Mouse (Mus musculus): ENCODE results near the gene C8a. TPM values are rescaled to one million over a fixed set of nuclear protein-coding genes. Genes with fewer than 3 reads are reported as not detected.
A peak's percentile ranks its signal among the peaks of the same experiment; 100 is the strongest.

The C8a gene
- not detected in 2 replicates for polyA plus RNA-seq (2016; fragmentation: Nextera tagmentation; extraction: Ambion mirVana)

GRCm38 (mm10) chr4:104876323-104876722, at the start of gene C8a:
C8a (minus strand) TSS chr4:104876398.
- Histone ChIP-seq H3K9ac (no peak within 1 kb of the TSS), H3K36me3 (no peaks in the 10 kb centered on the region), H3K9me3 (no peaks in the 10 kb centered on the region), H3K27me3 (no peaks in the 10 kb centered on the region), H3K4me1 (no peaks in the 10 kb centered on the region), H3K4me3 (no peak within 1 kb of the TSS), H3K27ac (no peak within 1 kb of the TSS), H3K4me2 (replicated peaks) (no peak within 1 kb of the TSS)
- no peak for ATAC-seq (ENCODE audit: insufficient number of reproducible peaks, insufficient read depth, low FRiP score, low TSS enrichment)
- 88% methylated on average over 3 of the region's 3 CpGs for WGBS

- ATAC-seq (ENCODE audit: insufficient number of reproducible peaks, insufficient read depth, low FRiP score, low TSS enrichment), result no peak
- Histone ChIP-seq H3K4me2 (replicated peaks) (no peak overlapping the region), H3K27me3 (no peaks in the 10 kb centered on the region), H3K9me3 (no peaks in the 10 kb centered on the region), H3K4me3 (no peak overlapping the region), H3K9ac (no peak overlapping the region), H3K27ac (no peak overlapping the region), H3K36me3 (no peaks in the 10 kb centered on the region), H3K4me1 (no peaks in the 10 kb centered on the region)
- WGBS, result 90% methylated on average over 5 of the region's 5 CpGs
Measured at GRCm38 (mm10) chr4:104925383-104925782, 49.2 kb upstream of the C8a start.

GRCm38 (mm10) chr4:104918017-104918416, 41.8 kb upstream of the C8a start:
- Histone ChIP-seq H3K27me3 (peaks cover 7% of the 10 kb centered on the region), H3K9me3 (no peaks in the 10 kb centered on the region), H3K4me3 (no peak overlapping the region), H3K27ac (no peak overlapping the region), H3K4me2 (replicated peaks) (no peak overlapping the region), H3K4me1 (no peaks in the 10 kb centered on the region), H3K36me3 (no peaks in the 10 kb centered on the region), H3K9ac (no peak overlapping the region)
- WGBS, result 84% methylated on average over 6 of the region's 6 CpGs
- ATAC-seq (ENCODE audit: insufficient number of reproducible peaks, insufficient read depth, low FRiP score, low TSS enrichment), result no peak

- no peak overlapping the region for H3K4me2 ChIP-seq (replicated peaks)
- H3K9ac ChIP-seq, result no peak overlapping the region
- no peaks in the 10 kb centered on the region for H3K4me1 ChIP-seq
- 60% methylated on average over 6 of the region's 6 CpGs for WGBS
- no peaks in the 10 kb centered on the region for H3K36me3 ChIP-seq
- no peak overlapping the region for H3K27ac ChIP-seq
- no peaks in the 10 kb centered on the region for H3K9me3 ChIP-seq
- ATAC-seq (ENCODE audit: insufficient number of reproducible peaks, insufficient read depth, low FRiP score, low TSS enrichment), result no peak
- no peak overlapping the region for H3K4me3 ChIP-seq
- peaks cover 10% of the 10 kb centered on the region for H3K27me3 ChIP-seq
Measured at GRCm38 (mm10) chr4:104914711-104915247, 38.6 kb upstream of the C8a start.

GRCm38 (mm10) chr4:104913291-104914129, 37.3 kb upstream of the C8a start, which contains the start of gene Fyb2:
Fyb2 (plus strand) TSS chr4:104913456.
- H3K4me2 ChIP-seq (replicated peaks), result peak within 1 kb of the TSS; percentile 37
- H3K4me1 ChIP-seq, result no peaks in the 10 kb centered on the region
- 18% methylated on average over 23 of the region's 23 CpGs for WGBS
- no peak within 1 kb of the TSS for H3K27ac ChIP-seq
- ATAC-seq (ENCODE audit: insufficient number of reproducible peaks, insufficient read depth, low FRiP score, low TSS enrichment), result no peak
- H3K27me3 ChIP-seq, result peaks cover 10% of the 10 kb centered on the region
- no peak within 1 kb of the TSS for H3K9ac ChIP-seq
- no peaks in the 10 kb centered on the region for H3K9me3 ChIP-seq
- no peaks in the 10 kb centered on the region for H3K36me3 ChIP-seq
- H3K4me3 ChIP-seq, result no peak within 1 kb of the TSS

- WGBS, result 26% methylated on average over 7 of the region's 7 CpGs
- H3K4me3 ChIP-seq, result no peak overlapping the region
- H3K4me1 ChIP-seq, result no peaks in the 10 kb centered on the region
- peaks cover 10% of the 10 kb centered on the region for H3K27me3 ChIP-seq
- no peak overlapping the region for H3K4me2 ChIP-seq (replicated peaks)
- no peaks in the 10 kb centered on the region for H3K36me3 ChIP-seq
- no peak overlapping the region for H3K27ac ChIP-seq
- H3K9me3 ChIP-seq, result no peaks in the 10 kb centered on the region
- ATAC-seq (ENCODE audit: insufficient number of reproducible peaks, insufficient read depth, low FRiP score, low TSS enrichment), result no peak
- no peak overlapping the region for H3K9ac ChIP-seq
Measured at GRCm38 (mm10) chr4:104911685-104912084, 35.5 kb upstream of the C8a start.

- H3K9ac ChIP-seq, result no peak overlapping the region
- H3K27ac ChIP-seq, result no peak overlapping the region
- H3K27me3 ChIP-seq, result no peaks in the 10 kb centered on the region
- no peak for ATAC-seq (ENCODE audit: insufficient number of reproducible peaks, insufficient read depth, low FRiP score, low TSS enrichment)
- no peaks in the 10 kb centered on the region for H3K9me3 ChIP-seq
- 86% methylated on average over 6 of the region's 6 CpGs for WGBS
- no peaks in the 10 kb centered on the region for H3K36me3 ChIP-seq
- no peak overlapping the region for H3K4me2 ChIP-seq (replicated peaks)
- H3K4me1 ChIP-seq, result no peaks in the 10 kb centered on the region
- no peak overlapping the region for H3K4me3 ChIP-seq
Measured at GRCm38 (mm10) chr4:104905049-104905448, 28.9 kb upstream of the C8a start.

GRCm38 (mm10) chr4:104902836-104903235, 26.6 kb upstream of the C8a start:
- WGBS, result 84% methylated on average over 2 of the region's 2 CpGs
- no peak overlapping the region for H3K4me2 ChIP-seq (replicated peaks)
- no peak overlapping the region for H3K9ac ChIP-seq
- ATAC-seq (ENCODE audit: insufficient number of reproducible peaks, insufficient read depth, low FRiP score, low TSS enrichment), result no peak
- H3K36me3 ChIP-seq, result no peaks in the 10 kb centered on the region
- H3K27ac ChIP-seq, result no peak overlapping the region
- H3K4me1 ChIP-seq, result no peaks in the 10 kb centered on the region
- H3K27me3 ChIP-seq, result no peaks in the 10 kb centered on the region
- H3K9me3 ChIP-seq, result no peaks in the 10 kb centered on the region
- no peak overlapping the region for H3K4me3 ChIP-seq

- Histone ChIP-seq H3K27me3 (no peaks in the 10 kb centered on the region), H3K4me1 (peaks cover 3% of the 10 kb centered on the region; the same call in 1 of the 2 replicates), H3K4me2 (replicated peaks) (no peak overlapping the region), H3K4me3 (no peak overlapping the region), H3K36me3 (no peaks in the 10 kb centered on the region), H3K27ac (no peak overlapping the region), H3K9ac (no peak overlapping the region), H3K9me3 (no peaks in the 10 kb centered on the region)
- ATAC-seq (ENCODE audit: insufficient number of reproducible peaks, insufficient read depth, low FRiP score, low TSS enrichment), result no peak
- WGBS, result 60% methylated on average over 13 of the region's 13 CpGs
Measured at GRCm38 (mm10) chr4:104894004-104894734, 18.0 kb upstream of the C8a start.

- H3K27me3 ChIP-seq, result no peaks in the 10 kb centered on the region
- peaks cover 3% of the 10 kb centered on the region; the same call in 1 of the 2 replicates for H3K4me1 ChIP-seq
- no peak overlapping the region for H3K4me3 ChIP-seq
- no peak for ATAC-seq (ENCODE audit: insufficient number of reproducible peaks, insufficient read depth, low FRiP score, low TSS enrichment)
- H3K9ac ChIP-seq, result no peak overlapping the region
- H3K4me2 ChIP-seq (replicated peaks), result no peak overlapping the region
- H3K27ac ChIP-seq, result no peak overlapping the region
- H3K9me3 ChIP-seq, result no peaks in the 10 kb centered on the region
- H3K36me3 ChIP-seq, result no peaks in the 10 kb centered on the region
- 73% methylated on average over 5 of the region's 5 CpGs for WGBS
Measured at GRCm38 (mm10) chr4:104893588-104893987, 17.4 kb upstream of the C8a start.

- ATAC-seq (ENCODE audit: insufficient number of reproducible peaks, insufficient read depth, low FRiP score, low TSS enrichment), result no peak
- H3K27ac ChIP-seq, result no peak overlapping the region
- no peak overlapping the region for H3K9ac ChIP-seq
- 95% methylated on average over 7 of the region's 7 CpGs for WGBS
- no peak overlapping the region for H3K4me2 ChIP-seq (replicated peaks)
- peaks cover 3% of the 10 kb centered on the region; the same call in 1 of the 2 replicates for H3K4me1 ChIP-seq
- H3K36me3 ChIP-seq, result no peaks in the 10 kb centered on the region
- H3K9me3 ChIP-seq, result no peaks in the 10 kb centered on the region
- H3K27me3 ChIP-seq, result no peaks in the 10 kb centered on the region
- no peak overlapping the region for H3K4me3 ChIP-seq
Measured at GRCm38 (mm10) chr4:104891708-104892107, 15.5 kb upstream of the C8a start.

All from embryonic facial prominence, embryonic 12.5 days (tissue).